Mouse (Mus musculus) spleen, adult 10 weeks (tissue): ENCODE measurements around the gene Lhx3. TPM values are rescaled to one million over a fixed set of nuclear protein-coding genes. Genes with fewer than 3 reads are reported as not detected.

Source experiments
- polyA plus RNA-seq: library from polyadenylated mRNA; stranded (reverse); fragments of 350-450 nt; fragmentation: Illumina TruSeq; extraction: RNeasy Lipid Tissue Mini Kit (QIAGEN cat#74804); gene quantifications from one replicate; pipeline ENCODE4 v1.2.3, GENCODE M21; 2015; ENCODE audit warnings: low replicate concordance; ENCODE audit not compliant: insufficient read depth

Gene Lhx3
- polyA plus RNA-seq = not detected

DNA sequence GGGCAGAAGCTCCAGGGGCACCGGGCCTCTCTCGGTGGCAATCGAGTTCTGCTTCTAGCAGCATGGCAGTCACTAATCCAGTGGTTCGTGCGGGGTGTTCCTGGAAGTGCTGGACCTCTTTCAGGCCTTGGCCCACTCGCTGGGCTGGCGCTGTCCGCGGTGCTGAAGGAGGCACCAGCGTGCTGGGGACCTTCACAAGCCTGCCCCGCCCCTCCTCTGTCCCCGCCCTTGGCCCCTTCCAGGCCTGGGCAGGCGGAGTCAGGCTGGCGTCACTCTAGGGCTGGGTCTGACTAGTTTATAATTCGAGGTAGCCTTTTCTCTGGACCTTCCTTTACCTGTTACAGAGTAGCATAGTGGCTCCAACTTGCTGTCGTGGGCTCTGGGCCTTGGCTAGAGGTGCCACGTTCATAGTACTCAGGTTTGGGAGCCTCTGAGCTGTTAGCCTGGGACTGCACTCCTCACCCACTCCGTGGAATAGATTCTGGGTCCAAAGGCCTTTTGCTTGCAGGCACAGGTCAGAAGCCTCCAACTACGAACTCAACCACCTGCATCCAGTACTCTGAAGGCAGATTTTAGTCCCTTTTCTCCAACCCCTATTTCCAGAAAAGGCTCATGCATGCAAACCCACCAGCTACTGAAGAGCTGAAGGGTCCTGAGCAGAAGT, at the start of gene Lhx3:
Gene Lhx3, minus strand, starts transcription at position 164 of the 664 bp plus-strand sequence.

DNA sequence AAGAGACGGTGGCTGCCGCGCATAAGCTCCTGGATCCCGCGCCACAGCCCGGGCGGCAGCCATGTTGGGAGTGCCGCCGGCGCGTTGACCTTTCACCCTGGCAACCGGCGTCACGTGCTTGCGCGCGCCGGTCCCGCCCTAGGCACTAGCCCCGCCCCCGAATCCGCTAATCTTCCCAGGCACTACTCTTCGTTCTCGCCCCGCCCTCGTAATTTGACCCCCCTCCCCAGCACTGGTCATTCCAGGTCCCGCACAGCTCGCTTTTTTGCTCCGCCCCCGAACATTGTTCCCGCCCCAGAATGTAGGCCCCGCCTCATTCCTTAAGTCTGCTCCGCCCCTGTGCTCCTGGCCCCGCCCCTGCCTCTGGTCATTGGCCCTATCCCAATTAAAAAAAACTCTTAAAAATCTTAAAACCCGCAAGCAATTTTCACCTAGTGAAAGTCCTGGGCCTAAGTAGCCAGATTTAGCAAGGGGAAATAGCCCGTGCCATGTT, 29.2 kb upstream of the Lhx3 start, which contains the start of gene Qsox2:
Gene Qsox2, minus strand, starts transcription at position 236 of the 493 bp plus-strand sequence.

Other genes with a start within 250 kb of the Lhx3 start
- gene Camsap1, start 225.0 kb downstream of the Lhx3 start, polyA plus RNA-seq = 12.6 TPM
- gene Ubac1, start 186.5 kb downstream of the Lhx3 start, polyA plus RNA-seq = 55.9 TPM
- 5.7 TPM for gene Nacc2, start 85.1 kb downstream of the Lhx3 start, polyA plus RNA-seq
- 6.4 TPM for gene Qsox2, start 29.2 kb upstream of the Lhx3 start, polyA plus RNA-seq
- not detected for gene Ccdc187, start 86.3 kb upstream of the Lhx3 start, polyA plus RNA-seq
- 6.1 TPM for gene Gpsm1, start 107.2 kb upstream of the Lhx3 start, polyA plus RNA-seq
- 8.4 TPM for gene Dnlz, start 143.8 kb upstream of the Lhx3 start, polyA plus RNA-seq
- gene Card9, start 152.6 kb upstream of the Lhx3 start, polyA plus RNA-seq = 2.3 TPM
- gene Snapc4, start 172.4 kb upstream of the Lhx3 start, polyA plus RNA-seq = 54.0 TPM
- 103 TPM for gene Entr1, start 181.0 kb upstream of the Lhx3 start, polyA plus RNA-seq
- 70.0 TPM for gene Pmpca, start 181.1 kb upstream of the Lhx3 start, polyA plus RNA-seq
- gene Inpp5e, start 200.9 kb upstream of the Lhx3 start, polyA plus RNA-seq = 18.7 TPM
- gene Sec16a, start 236.9 kb upstream of the Lhx3 start, polyA plus RNA-seq = 67.4 TPM